Mouse (Mus musculus): ENCODE data around the gene Zfp800. TPM values are rescaled to one million over a fixed set of nuclear protein-coding genes. Genes with fewer than 3 reads are reported as not detected.

The Zfp800 gene
- polyA plus RNA-seq, 1 experiment from 2014 or later = 27.6 TPM

DNA sequence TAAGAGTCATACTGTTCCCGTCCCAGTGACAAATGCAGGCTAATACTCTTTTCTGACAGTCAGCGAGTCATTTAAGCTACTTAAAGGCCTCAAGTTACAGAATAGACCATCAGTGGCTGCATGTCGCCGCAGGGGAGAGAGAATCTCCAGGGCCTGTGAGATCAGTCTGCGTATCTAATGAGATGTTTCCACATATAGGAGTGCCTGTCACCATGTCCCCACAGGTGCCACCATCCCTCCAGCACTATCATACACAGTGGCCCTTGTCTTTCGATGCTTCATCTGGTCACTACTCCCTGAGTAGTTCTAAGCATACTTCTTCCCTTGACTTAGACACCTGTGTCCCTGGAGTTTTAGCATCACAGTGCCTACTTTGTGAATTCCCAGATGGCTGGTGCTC is 68.0 kb downstream of the Zfp800 start:
- Histone ChIP-seq H3K9me3 (no peaks in the 10 kb centered on the region), H3K36me3 (no peaks in the 10 kb centered on the region), H3K9ac (no peak overlapping the region), H3K4me1 (no peaks in the 10 kb centered on the region), H3K4me2 (no peak overlapping the region), H3K4me3 (replicated peaks) (no peak overlapping the region), H3K27me3 (replicated peaks) (no peaks in the 10 kb centered on the region), H3K27ac (no peak overlapping the region)
- no peak for ATAC-seq (ENCODE audit: insufficient read depth, low FRiP score, low read depth)
- WGBS = 65% methylated on average over 6 of the region's 6 CpGs

GRCm38 (mm10) chr6:28329002-28329596 is 68.7 kb downstream of the Zfp800 start:
- Histone ChIP-seq H3K4me3 (replicated peaks) (no peak overlapping the region), H3K36me3 (no peaks in the 10 kb centered on the region), H3K27me3 (replicated peaks) (no peaks in the 10 kb centered on the region), H3K4me2 (no peak overlapping the region), H3K9ac (no peak overlapping the region), H3K27ac (no peak overlapping the region), H3K9me3 (no peaks in the 10 kb centered on the region), H3K4me1 (no peaks in the 10 kb centered on the region)
- 53% methylated on average over 10 of the region's 10 CpGs for WGBS
- ATAC-seq (ENCODE audit: insufficient read depth, low FRiP score, low read depth) = no peak

GRCm38 (mm10) chr6:28326720-28327119 is 71.1 kb downstream of the Zfp800 start:
- ATAC-seq (ENCODE audit: insufficient read depth, low FRiP score, low read depth) = no peak
- H3K27me3 ChIP-seq (replicated peaks) = no peaks in the 10 kb centered on the region
- WGBS = 82% methylated on average over 3 of the region's 3 CpGs
- H3K9ac ChIP-seq = no peak overlapping the region
- H3K4me2 ChIP-seq = no peak overlapping the region
- H3K9me3 ChIP-seq = no peaks in the 10 kb centered on the region
- no peak overlapping the region for H3K27ac ChIP-seq
- no peak overlapping the region for H3K4me3 ChIP-seq (replicated peaks)
- no peaks in the 10 kb centered on the region for H3K36me3 ChIP-seq
- H3K4me1 ChIP-seq = no peaks in the 10 kb centered on the region

GRCm38 (mm10) chr6:28322399-28322798 is 75.4 kb downstream of the Zfp800 start:
- Histone ChIP-seq H3K9me3 (no peaks in the 10 kb centered on the region), H3K27ac (no peak overlapping the region), H3K9ac (no peak overlapping the region), H3K4me2 (no peak overlapping the region), H3K27me3 (replicated peaks) (no peaks in the 10 kb centered on the region), H3K4me3 (replicated peaks) (no peak overlapping the region), H3K4me1 (no peaks in the 10 kb centered on the region), H3K36me3 (no peaks in the 10 kb centered on the region)
- WGBS = 87% methylated on average over 7 of the region's 7 CpGs
- no peak for ATAC-seq (ENCODE audit: insufficient read depth, low FRiP score, low read depth)

GRCm38 (mm10) chr6:28319648-28320270 is 78.0 kb downstream of the Zfp800 start:
- Histone ChIP-seq H3K9ac (no peak overlapping the region), H3K9me3 (no peaks in the 10 kb centered on the region), H3K4me1 (no peaks in the 10 kb centered on the region), H3K27ac (no peak overlapping the region), H3K4me3 (replicated peaks) (no peak overlapping the region), H3K4me2 (no peak overlapping the region), H3K27me3 (replicated peaks) (no peaks in the 10 kb centered on the region), H3K36me3 (no peaks in the 10 kb centered on the region)
- ATAC-seq (ENCODE audit: insufficient read depth, low FRiP score, low read depth) = no peak
- 59% methylated on average over 13 of the region's 13 CpGs for WGBS

DNA sequence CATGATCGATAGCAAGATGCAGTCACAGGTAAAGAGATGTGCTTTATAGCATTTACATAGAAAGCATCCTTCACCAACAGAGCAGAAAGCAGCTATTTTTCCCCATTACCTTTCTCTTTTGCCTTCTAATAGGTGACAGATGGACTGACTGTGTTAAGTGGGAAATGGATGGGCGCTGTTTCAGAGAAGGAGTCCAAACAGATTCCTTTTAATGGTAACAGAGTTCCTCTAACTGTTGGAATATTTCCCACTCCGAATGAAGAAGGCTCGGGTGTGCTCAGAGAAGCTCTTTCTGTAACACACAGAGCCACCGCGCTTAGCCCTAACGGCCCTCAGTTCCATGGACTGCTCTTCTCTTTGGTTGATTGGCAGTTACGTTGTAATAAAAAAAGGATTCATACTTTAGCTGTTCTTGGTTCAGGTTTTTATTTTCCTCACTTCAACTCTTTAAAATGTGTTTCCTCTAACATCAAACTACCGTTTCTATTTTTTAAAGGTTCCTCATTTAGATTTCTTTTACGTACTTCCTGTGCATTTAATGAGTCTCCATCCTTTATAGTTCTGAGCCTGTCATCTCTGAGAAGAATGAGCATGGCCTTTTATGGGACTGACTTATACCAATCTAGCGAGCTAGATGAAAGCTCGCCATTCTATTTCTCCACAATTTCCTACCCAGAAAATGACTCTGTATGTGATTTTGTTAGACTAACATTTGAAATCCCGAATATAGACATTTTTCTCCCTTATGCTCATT is 78.8 kb downstream of the Zfp800 start:
- H3K27me3 ChIP-seq (replicated peaks) = no peaks in the 10 kb centered on the region
- no peak overlapping the region for H3K27ac ChIP-seq
- no peaks in the 10 kb centered on the region for H3K36me3 ChIP-seq
- H3K4me3 ChIP-seq (replicated peaks) = no peak overlapping the region
- ATAC-seq (ENCODE audit: insufficient read depth, low FRiP score, low read depth) = no peak
- 78% methylated on average over 13 of the region's 13 CpGs for WGBS
- H3K4me1 ChIP-seq = no peaks in the 10 kb centered on the region
- no peaks in the 10 kb centered on the region for H3K9me3 ChIP-seq
- no peak overlapping the region for H3K4me2 ChIP-seq
- H3K9ac ChIP-seq = no peak overlapping the region

GRCm38 (mm10) chr6:28315208-28315607 is 82.6 kb downstream of the Zfp800 start:
- ATAC-seq (ENCODE audit: insufficient read depth, low FRiP score, low read depth) = no peak
- Histone ChIP-seq H3K36me3 (no peaks in the 10 kb centered on the region), H3K9ac (no peak overlapping the region), H3K9me3 (no peaks in the 10 kb centered on the region), H3K27me3 (replicated peaks) (no peaks in the 10 kb centered on the region), H3K27ac (no peak overlapping the region), H3K4me1 (no peaks in the 10 kb centered on the region), H3K4me3 (replicated peaks) (no peak overlapping the region), H3K4me2 (no peak overlapping the region)
- 88% methylated on average over 3 of the region's 3 CpGs for WGBS

DNA sequence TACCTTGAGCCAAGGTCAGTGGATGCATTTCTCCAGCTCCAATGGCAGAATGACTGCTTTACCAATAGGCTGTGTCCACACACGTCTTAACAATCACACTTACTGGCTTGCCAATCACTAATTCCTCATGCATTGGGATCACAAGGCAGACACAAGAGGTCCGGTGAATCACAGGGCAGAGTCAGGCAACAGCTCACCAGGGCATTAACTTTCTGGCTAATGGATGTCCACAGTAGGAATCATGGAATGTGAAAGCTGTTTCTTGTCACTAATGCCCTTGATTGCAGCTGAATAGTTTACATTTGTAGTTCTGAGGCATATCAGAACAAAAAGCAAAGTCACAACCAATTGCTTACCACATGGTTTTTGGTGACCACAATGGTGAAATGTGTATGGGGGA is 85.7 kb downstream of the Zfp800 start:
- Histone ChIP-seq H3K36me3 (no peaks in the 10 kb centered on the region), H3K4me3 (replicated peaks) (no peak overlapping the region), H3K4me1 (no peaks in the 10 kb centered on the region), H3K27ac (no peak overlapping the region), H3K27me3 (replicated peaks) (no peaks in the 10 kb centered on the region), H3K4me2 (no peak overlapping the region), H3K9ac (no peak overlapping the region), H3K9me3 (no peaks in the 10 kb centered on the region)
- ATAC-seq (ENCODE audit: insufficient read depth, low FRiP score, low read depth) = no peak
- WGBS = 54% methylated on average over 2 of the region's 2 CpGs

- Histone ChIP-seq H3K27me3 (replicated peaks) (no peaks in the 10 kb centered on the region), H3K36me3 (no peaks in the 10 kb centered on the region), H3K4me2 (no peak overlapping the region), H3K9me3 (no peaks in the 10 kb centered on the region), H3K27ac (no peak overlapping the region), H3K4me1 (no peaks in the 10 kb centered on the region), H3K4me3 (replicated peaks) (no peak overlapping the region), H3K9ac (no peak overlapping the region)
- ATAC-seq (ENCODE audit: insufficient read depth, low FRiP score, low read depth) = no peak
Measured at GRCm38 (mm10) chr6:28309692-28310091, 88.1 kb downstream of the Zfp800 start.

DNA sequence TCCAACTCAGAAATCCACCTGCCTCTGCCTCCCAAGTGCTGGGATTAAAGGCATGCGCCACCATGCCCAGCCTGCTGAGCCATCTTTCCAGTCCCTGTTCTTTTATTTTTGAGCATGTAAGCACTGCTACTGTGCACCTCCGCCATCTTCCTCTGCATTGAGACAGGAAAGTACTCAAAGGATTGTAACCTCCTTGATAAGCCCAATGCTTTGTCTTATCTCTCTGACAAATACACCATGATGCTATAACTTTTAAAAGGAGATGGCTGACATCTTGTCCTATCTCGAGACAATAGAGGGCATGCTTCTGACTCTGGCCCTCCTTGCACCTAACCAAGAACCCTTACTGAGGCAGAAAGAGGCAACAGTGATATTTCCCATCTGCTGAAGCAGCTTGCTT is 88.9 kb downstream of the Zfp800 start:
- Histone ChIP-seq H3K9ac (no peak overlapping the region), H3K27ac (no peak overlapping the region), H3K4me3 (replicated peaks) (no peak overlapping the region), H3K27me3 (replicated peaks) (no peaks in the 10 kb centered on the region), H3K36me3 (no peaks in the 10 kb centered on the region), H3K4me1 (no peaks in the 10 kb centered on the region), H3K9me3 (no peaks in the 10 kb centered on the region), H3K4me2 (no peak overlapping the region)
- ATAC-seq (ENCODE audit: insufficient read depth, low FRiP score, low read depth) = no peak
- WGBS = 85% methylated on average over 3 of the region's 3 CpGs

DNA sequence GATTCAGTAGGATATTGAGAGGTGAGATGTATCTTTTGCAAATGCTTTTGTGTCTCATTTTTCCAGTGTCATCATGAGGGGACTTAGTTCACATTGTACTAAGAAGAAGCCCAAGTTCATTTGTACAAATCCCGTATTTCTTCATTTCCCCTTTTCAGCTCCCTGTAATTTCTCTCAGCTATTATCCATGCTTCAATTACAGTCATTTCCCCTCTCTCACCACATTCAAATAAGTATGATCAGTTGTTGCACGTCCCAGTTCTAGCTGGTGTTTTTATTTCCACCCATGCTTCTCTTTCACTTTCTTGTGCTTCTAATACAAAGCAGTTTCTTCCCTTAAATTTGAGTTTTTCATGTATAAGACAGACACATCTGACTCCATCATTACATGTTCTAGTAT is 91.1 kb downstream of the Zfp800 start:
- 75% methylated on average over 2 of the region's 2 CpGs for WGBS

DNA sequence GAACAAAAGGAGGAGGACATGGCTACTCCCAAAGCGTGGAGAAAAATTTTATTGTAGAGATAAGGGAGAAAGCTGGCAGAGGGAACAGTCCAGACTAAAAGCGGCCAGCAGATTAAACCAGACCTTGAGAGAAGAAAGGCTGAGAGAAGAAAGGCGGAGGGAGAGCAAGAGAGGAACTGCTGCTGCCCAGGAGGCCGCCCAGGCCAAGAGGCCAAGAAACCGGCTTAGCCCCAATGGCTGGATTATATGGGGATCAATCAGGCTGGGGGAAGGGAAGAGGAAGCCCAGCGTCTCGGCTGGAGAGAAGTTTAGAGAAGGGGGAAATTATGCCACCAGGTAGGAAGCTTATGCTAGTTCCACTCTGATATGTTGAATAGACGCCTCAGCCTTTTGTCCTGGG is 101.5 kb downstream of the Zfp800 start:
- no peaks in the 10 kb centered on the region for H3K4me1 ChIP-seq
- H3K4me2 ChIP-seq = no peak overlapping the region
- H3K9ac ChIP-seq = no peak overlapping the region
- no peak overlapping the region for H3K4me3 ChIP-seq (replicated peaks)
- H3K27me3 ChIP-seq (replicated peaks) = no peaks in the 10 kb centered on the region
- no peak overlapping the region for H3K27ac ChIP-seq
- ATAC-seq (ENCODE audit: insufficient read depth, low FRiP score, low read depth) = no peak
- WGBS = 26% methylated on average over 8 of the region's 8 CpGs
- no peaks in the 10 kb centered on the region for H3K36me3 ChIP-seq
- H3K9me3 ChIP-seq = no peaks in the 10 kb centered on the region

More for the DNA sequence above, 91.1 kb downstream of the Zfp800 start:
- H3K9me3 ChIP-seq = no peaks in the 10 kb centered on the region
- H3K4me1 ChIP-seq = no peaks in the 10 kb centered on the region
- no peak overlapping the region for H3K4me2 ChIP-seq
- H3K4me3 ChIP-seq (replicated peaks) = no peak overlapping the region
- no peak overlapping the region for H3K27ac ChIP-seq
- no peak for ATAC-seq (ENCODE audit: insufficient read depth, low FRiP score, low read depth)
- no peaks in the 10 kb centered on the region for H3K27me3 ChIP-seq (replicated peaks)
- H3K9ac ChIP-seq = no peak overlapping the region
- no peaks in the 10 kb centered on the region for H3K36me3 ChIP-seq
